Mouse (Mus musculus) adrenal gland (tissue): ENCODE data around the gene Klra7.
"Not testable (repeated sequence)": the region's sequence is repeated elsewhere in the genome, so short reads cannot be mapped to it uniquely, and the experiment has no call there.

Experiments
- intact Hi-C: fragments of 180-260 bp; cut with DNase I; formaldehyde crosslinking; loops from one replicate; pipeline ENCODE4 v1.15.1; 2025
- long read RNA-seq, 2 experiments: library from polyadenylated mRNA; unstranded; transcript quantifications; one replicate each; pipeline ENCODE4 v2.0.0; 2020; ENCODE audit warnings: borderline replicate concordance in 1 of 2; ENCODE audit not compliant: insufficient replicate concordance in 1 of 2

Gene Klra7
- long read RNA-seq, experiment 1, result 0 reads
- long read RNA-seq, experiment 2, result 0 reads

- intact Hi-C loops, result no loop called here
Observed at GRCm38 (mm10) chr6:130233222-130233621, at the start of gene Klra7. Klra7 (minus strand) TSS chr6:130233322.

GRCm38 (mm10) chr6:130281828-130282227 lies 48.7 kb upstream of the Klra7 start, which contains the start of gene Klra10:
Klra10 (minus strand) TSS chr6:130281928.
- intact Hi-C loops, result not testable (repeated sequence)

- intact Hi-C loops, result loop anchor here (5.0 kb wide), 1 partner anchor 208 kb away; no protein-coding TSS in a partner anchor
Observed at GRCm38 (mm10) chr6:130255326-130255725, 22.2 kb upstream of the Klra7 start.

- intact Hi-C loops, result no loop called here
Observed at GRCm38 (mm10) chr6:130237536-130237935, 4.4 kb upstream of the Klra7 start.

DNA sequence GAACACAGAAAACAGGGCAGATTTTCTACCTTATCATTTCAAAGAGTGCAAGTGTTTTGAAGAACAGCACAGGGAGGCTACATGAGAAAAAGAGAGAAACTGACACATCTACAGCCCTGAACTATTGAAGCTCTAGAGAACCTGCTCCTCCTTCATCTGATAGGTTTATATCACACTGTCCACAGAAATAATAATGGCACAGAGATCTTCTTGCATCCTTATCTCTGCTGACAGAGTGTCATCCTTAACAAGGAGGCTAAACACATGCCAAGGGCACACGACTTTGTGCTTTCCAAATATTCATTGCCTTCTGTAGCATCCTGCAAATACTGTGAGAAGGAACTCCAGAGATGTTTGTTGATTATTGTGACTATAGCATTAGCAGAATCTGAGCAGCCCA lies 3.5 kb upstream of the Klra7 start:
- intact Hi-C loops, result no loop called here

DNA sequence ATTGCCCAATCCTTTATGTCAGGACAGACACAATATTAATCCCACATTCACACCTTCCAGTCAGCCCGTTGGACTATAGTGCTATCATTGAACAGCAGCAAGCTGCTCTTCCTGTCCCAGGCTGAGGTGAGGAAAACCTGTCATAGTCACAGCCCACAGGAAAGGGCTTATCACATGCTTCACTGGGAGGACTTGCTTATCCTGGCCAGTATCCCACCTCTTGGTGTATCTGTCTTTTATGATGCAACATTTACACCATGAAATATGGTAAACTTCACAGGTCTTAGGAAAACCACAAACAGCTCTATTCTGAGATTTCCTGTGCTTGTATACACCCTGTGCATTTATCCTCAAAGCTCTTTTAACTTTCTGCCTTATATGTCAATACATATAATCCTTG lies 35.7 kb downstream of the Klra7 start:
- intact Hi-C loops, result loop anchor here (5.0 kb wide), 1 partner anchor 145 kb away; no protein-coding TSS in a partner anchor

GRCm38 (mm10) chr6:130193012-130193411 lies 40.1 kb downstream of the Klra7 start, which contains the start of gene Klra9:
Klra9 (minus strand) TSS chr6:130193112.
- intact Hi-C loops, result not testable (repeated sequence)
